Mouse (Mus musculus) heart, embryonic 11.5 days (tissue): ENCODE measurements around the gene Snap25. TPM values are rescaled to one million over a fixed set of nuclear protein-coding genes. Genes with fewer than 3 reads are reported as not detected.

Experiments
- ATAC-seq: fragments of 200-750 bp; cut with Nextera tagmentation; replicated peaks from 2 replicates; pipeline ENCODE4 v1.8.0; 2017; ENCODE audit warnings: moderate library complexity; ENCODE audit not compliant: insufficient number of reproducible peaks, low FRiP score, low TSS enrichment
- H3K27ac ChIP-seq: fragments of 300-500 bp; sonication (generic); 2 replicates; pipeline ENCODE4 v1.5.1; 2014; ENCODE audit warnings: mild to moderate bottlenecking, low read depth, low read length
- H3K27me3 ChIP-seq: fragments of 300-500 bp; sonication (generic); 2 replicates; pipeline ENCODE4 v1.6.1; 2014; ENCODE audit warnings: mild to moderate bottlenecking, low read length, mixed read lengths; ENCODE audit not compliant: control insufficient read depth, insufficient read depth
- H3K36me3 ChIP-seq: fragments of 300-500 bp; sonication (generic); 2 replicates; pipeline ENCODE4 v1.6.1; 2014; ENCODE audit warnings: mild to moderate bottlenecking, low read length, moderate library complexity, mixed read lengths; ENCODE audit not compliant: control insufficient read depth, insufficient read depth
- H3K4me1 ChIP-seq: fragments of 300-500 bp; sonication (generic); 2 replicates; pipeline ENCODE4 v1.6.1; 2014; ENCODE audit warnings: low read length; ENCODE audit not compliant: control insufficient read depth, insufficient read depth
- H3K4me2 ChIP-seq: fragments of 300-500 bp; sonication (generic); 2 replicates; pipeline ENCODE4 v1.6.1; 2014; ENCODE audit warnings: mild to moderate bottlenecking, moderate library complexity
- H3K4me3 ChIP-seq: fragments of 300-500 bp; sonication (generic); 2 replicates; pipeline ENCODE4 v1.5.1; 2014; ENCODE audit warnings: low read depth, low read length
- H3K9ac ChIP-seq: fragments of 300-500 bp; sonication (generic); 2 replicates; pipeline ENCODE4 v1.6.1; 2014; ENCODE audit warnings: mild to moderate bottlenecking, low read depth, low read length, moderate library complexity
- H3K9me3 ChIP-seq: fragments of 300-500 bp; sonication (generic); replicated peaks from 2 replicates; pipeline ENCODE4 v1.6.1; 2016; ENCODE audit warnings: low read length; ENCODE audit not compliant: control insufficient read depth
- WGBS: fragments of 180-500 bp; shearing (Covaris S2); extraction: QIAGEN DNeasy Blood & Tissue Kit; methylation state at CpG from one replicate; pipeline ENCODE4 v1.1.7; 2014; ENCODE audit not compliant: insufficient replicate concordance; 5-methylcytosine and 5-hydroxymethylcytosine counted together
- polyA plus RNA-seq: library from polyadenylated mRNA; unstranded; fragments of >200 nt; fragmentation: Nextera tagmentation; extraction: Ambion mirVana; gene quantifications from 2 replicates; pipeline ENCODE4 v1.2.1, GENCODE M21; 2014

Snap25 gene
- 10.7 and 12.1 TPM in 2 replicates for polyA plus RNA-seq

GRCm38 (mm10) chr2:136713299-136713758 lies at the start of gene Snap25:
TSS of gene Snap25 (plus strand) at chr2:136713453.
- peak; percentile 62 for ATAC-seq
- H3K27me3 ChIP-seq: no peaks in the 10 kb centered on the region
- no peak within 1 kb of the TSS for H3K27ac ChIP-seq
- WGBS: under 1% methylated on average over 20 of the region's 20 CpGs
- 0 out of 2 replicates have a peak within 1 kb of the TSS, but pooled peaks have one; percentile 10 for H3K9ac ChIP-seq
- peaks cover 8% of the 10 kb centered on the region for H3K4me1 ChIP-seq
- H3K36me3 ChIP-seq: no peaks in the 10 kb centered on the region
- H3K4me2 ChIP-seq: peak within 1 kb of the TSS; percentile 82
- H3K9me3 ChIP-seq: no peaks in the 10 kb centered on the region
- peak within 1 kb of the TSS; percentile 47 for H3K4me3 ChIP-seq

GRCm38 (mm10) chr2:136666951-136667350 lies 46.3 kb upstream of the Snap25 start:
- Histone ChIP-seq H3K27me3 (no peaks in the 10 kb centered on the region), H3K4me3 (no peak overlapping the region), H3K9ac (no peak overlapping the region), H3K4me1 (peaks cover 5% of the 10 kb centered on the region), H3K36me3 (no peaks in the 10 kb centered on the region), H3K27ac (no peak overlapping the region), H3K4me2 (no peak overlapping the region), H3K9me3 (no peaks in the 10 kb centered on the region)
- 82% methylated on average over 1 of the region's 1 CpGs for WGBS
- no peak for ATAC-seq

DNA sequence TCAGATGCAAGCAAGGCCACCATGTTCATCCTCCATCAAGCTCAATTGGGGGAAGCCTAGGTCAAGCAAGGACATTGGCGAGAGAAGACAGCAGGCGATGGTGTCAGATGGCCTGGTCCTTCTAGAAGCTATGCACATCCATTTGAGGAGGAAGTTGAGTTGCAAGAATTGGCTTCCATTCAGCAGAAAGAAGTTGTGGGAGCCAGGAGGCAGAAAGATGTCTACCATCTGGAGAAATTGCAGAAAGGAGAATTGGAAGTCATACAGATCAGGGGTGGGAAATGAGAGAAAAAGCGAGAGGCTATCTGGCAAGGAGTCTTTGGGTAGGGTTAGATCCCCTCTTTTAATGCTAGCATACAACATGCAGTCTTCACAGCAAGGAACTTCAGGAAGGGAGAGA lies 44.1 kb upstream of the Snap25 start:
- 85% methylated on average over 3 of the region's 3 CpGs for WGBS

GRCm38 (mm10) chr2:136669665-136670064 lies 43.6 kb upstream of the Snap25 start:
- no peak overlapping the region for H3K4me2 ChIP-seq
- H3K27me3 ChIP-seq: no peaks in the 10 kb centered on the region
- H3K4me1 ChIP-seq: peaks cover 5% of the 10 kb centered on the region
- WGBS: 75% methylated on average over 3 of the region's 3 CpGs
- no peak for ATAC-seq
- no peak overlapping the region for H3K4me3 ChIP-seq
- H3K9me3 ChIP-seq: no peaks in the 10 kb centered on the region
- no peak overlapping the region for H3K9ac ChIP-seq
- H3K36me3 ChIP-seq: no peaks in the 10 kb centered on the region
- H3K27ac ChIP-seq: no peak overlapping the region

More for the DNA sequence above, 44.1 kb upstream of the Snap25 start:
- Histone ChIP-seq H3K27ac (no peak overlapping the region), H3K36me3 (no peaks in the 10 kb centered on the region), H3K4me2 (no peak overlapping the region), H3K27me3 (no peaks in the 10 kb centered on the region), H3K9ac (no peak overlapping the region), H3K4me3 (no peak overlapping the region), H3K9me3 (no peaks in the 10 kb centered on the region), H3K4me1 (peaks cover 5% of the 10 kb centered on the region)
- ATAC-seq: no peak

DNA sequence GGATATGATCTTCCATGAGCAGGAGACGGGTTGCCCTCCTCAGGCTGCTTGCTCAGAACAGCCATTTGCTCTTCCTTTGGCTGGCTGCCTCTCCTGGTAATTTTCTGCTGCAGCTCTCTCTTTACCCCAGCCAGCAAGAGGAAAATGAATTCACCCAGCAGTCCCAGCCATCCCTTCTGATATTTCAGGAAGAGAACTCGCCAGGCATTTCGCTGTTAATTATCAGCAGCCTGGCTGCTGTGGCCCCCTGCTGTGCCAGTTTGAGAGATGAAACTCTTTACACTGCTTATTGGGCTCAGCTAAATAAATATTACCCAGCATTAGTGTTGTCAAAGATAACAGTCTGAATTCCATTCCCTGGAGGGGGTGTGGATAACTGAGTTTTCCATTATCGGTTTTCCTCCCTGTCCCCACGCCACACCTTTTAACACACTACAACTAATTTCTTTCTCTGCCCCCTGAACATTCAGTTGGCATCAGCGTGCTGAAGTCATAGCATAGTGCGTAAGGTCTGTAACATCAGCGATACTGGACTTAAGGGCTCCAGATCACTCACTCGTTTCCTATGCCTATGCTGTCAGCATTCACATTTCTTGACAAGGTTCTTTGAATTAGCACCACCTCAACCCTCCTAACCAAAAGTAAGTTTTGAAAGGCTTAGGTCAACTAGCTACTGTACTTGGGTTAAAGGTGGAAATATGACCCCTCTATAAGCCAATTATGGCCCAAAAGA lies 42.5 kb upstream of the Snap25 start:
- Histone ChIP-seq H3K9ac (0 out of 2 replicates have a peak overlapping the region, but pooled peaks have one; percentile 22), H3K4me1 (peaks cover 5% of the 10 kb centered on the region), H3K9me3 (no peaks in the 10 kb centered on the region), H3K27me3 (no peaks in the 10 kb centered on the region), H3K27ac (no peak overlapping the region), H3K36me3 (no peaks in the 10 kb centered on the region), H3K4me3 (no peak overlapping the region), H3K4me2 (peak overlapping the region; percentile 31)
- WGBS: 19% methylated on average over 9 of the region's 9 CpGs
- no peak for ATAC-seq

GRCm38 (mm10) chr2:136674077-136674757 lies 39.0 kb upstream of the Snap25 start:
- Histone ChIP-seq H3K27ac (no peak overlapping the region), H3K4me1 (peaks cover 15% of the 10 kb centered on the region), H3K36me3 (no peaks in the 10 kb centered on the region), H3K4me2 (no peak overlapping the region), H3K9me3 (no peaks in the 10 kb centered on the region), H3K9ac (no peak overlapping the region), H3K27me3 (no peaks in the 10 kb centered on the region), H3K4me3 (no peak overlapping the region)
- no peak for ATAC-seq
- WGBS: 64% methylated on average over 4 of the region's 4 CpGs

- 83% methylated on average over 2 of the region's 2 CpGs for whole genome bisulfite sequencing
- Histone ChIP-seq H3K4me2 (no peak overlapping the region), H3K27me3 (no peaks in the 10 kb centered on the region), H3K4me3 (no peak overlapping the region), H3K9me3 (no peaks in the 10 kb centered on the region), H3K4me1 (peaks cover 12% of the 10 kb centered on the region), H3K9ac (no peak overlapping the region), H3K36me3 (no peaks in the 10 kb centered on the region), H3K27ac (no peak overlapping the region)
- no peak for ATAC-seq
Observed at GRCm38 (mm10) chr2:136676196-136676595, 37.1 kb upstream of the Snap25 start.

DNA sequence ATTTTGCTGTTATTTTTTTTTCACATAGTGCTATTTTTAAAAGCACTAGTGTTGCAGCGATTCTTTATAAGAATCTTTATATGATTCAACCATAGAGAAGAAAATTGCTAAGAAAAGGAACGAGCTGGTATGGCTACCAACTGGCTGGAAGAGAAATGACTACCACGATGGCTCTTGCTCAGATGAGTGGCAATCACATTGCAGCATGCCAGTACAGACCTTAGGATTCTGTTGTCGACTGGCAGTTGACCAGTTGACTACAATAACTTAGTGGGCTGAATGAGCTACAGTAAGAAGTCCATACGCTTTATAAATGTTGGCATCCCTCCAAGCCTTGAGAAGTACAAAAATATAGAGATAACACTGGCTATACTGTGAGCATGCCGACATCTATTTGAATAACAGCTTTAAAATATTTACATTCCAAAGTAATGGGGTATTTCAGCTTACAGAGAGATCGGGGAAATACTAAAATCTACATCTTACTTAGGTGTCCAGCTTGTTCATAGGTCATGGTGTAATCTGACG lies 36.3 kb upstream of the Snap25 start:
- no peak for ATAC-seq
- no peak overlapping the region for H3K27ac ChIP-seq
- no peaks in the 10 kb centered on the region for H3K36me3 ChIP-seq
- peaks cover 12% of the 10 kb centered on the region for H3K4me1 ChIP-seq
- no peak overlapping the region for H3K4me2 ChIP-seq
- H3K27me3 ChIP-seq: no peaks in the 10 kb centered on the region
- no peaks in the 10 kb centered on the region for H3K9me3 ChIP-seq
- H3K9ac ChIP-seq: no peak overlapping the region
- no peak overlapping the region for H3K4me3 ChIP-seq
- WGBS: 64% methylated on average over 8 of the region's 8 CpGs
